Mouse (Mus musculus) embryonic facial prominence, embryonic 10.5 days (tissue): ENCODE measurements around the gene Dusp9. TPM values are rescaled to one million over a fixed set of nuclear protein-coding genes. Genes with fewer than 3 reads are reported as not detected.
A peak's percentile ranks its signal among the peaks of the same experiment; 100 is the strongest.

Experiments
- DNase-seq: peaks from one replicate; pipeline ENCODE4 v3.0.0-alpha.2; 2017; ENCODE audit warnings: low spot score
- H3K27ac ChIP-seq: fragments of 300-500 bp; sonication (generic); replicated peaks from 2 replicates; pipeline ENCODE4 v1.5.1; 2016; ENCODE audit warnings: mild to moderate bottlenecking
- H3K27me3 ChIP-seq: fragments of 300-500 bp; sonication (generic); replicated peaks from 2 replicates; pipeline ENCODE4 v1.6.1; 2016; ENCODE audit warnings: low read depth, mild to moderate bottlenecking; ENCODE audit not compliant: poor library complexity, severe bottlenecking
- H3K36me3 ChIP-seq: fragments of 300-500 bp; sonication (generic); replicated peaks from 2 replicates; pipeline ENCODE4 v1.6.1; 2016; ENCODE audit warnings: mild to moderate bottlenecking, moderate library complexity
- H3K4me1 ChIP-seq: fragments of 300-500 bp; sonication (generic); 2 replicates; pipeline ENCODE4 v1.6.1; 2016
- H3K4me3 ChIP-seq: fragments of 300-500 bp; sonication (generic); 2 replicates; pipeline ENCODE4 v1.5.1; 2016; ENCODE audit warnings: mild to moderate bottlenecking, moderate library complexity
- H3K9me3 ChIP-seq: fragments of 300-500 bp; sonication (generic); 2 replicates; pipeline ENCODE4 v1.6.1; 2016; ENCODE audit warnings: mild to moderate bottlenecking
- WGBS: fragments of 180-500 bp; shearing (Covaris S2); methylation state at CpG from one replicate; pipeline ENCODE4 v1.1.7; 2016; 5-methylcytosine and 5-hydroxymethylcytosine counted together
- polyA plus RNA-seq: library from polyadenylated mRNA; unstranded; fragments of >200 nt; fragmentation: Nextera tagmentation; extraction: Ambion mirVana; gene quantifications from 2 replicates; pipeline ENCODE4 v1.2.1, GENCODE M21; 2016

Dusp9 gene
- polyA plus RNA-seq, 1 experiment from 2014 or later: 109 TPM

DNA sequence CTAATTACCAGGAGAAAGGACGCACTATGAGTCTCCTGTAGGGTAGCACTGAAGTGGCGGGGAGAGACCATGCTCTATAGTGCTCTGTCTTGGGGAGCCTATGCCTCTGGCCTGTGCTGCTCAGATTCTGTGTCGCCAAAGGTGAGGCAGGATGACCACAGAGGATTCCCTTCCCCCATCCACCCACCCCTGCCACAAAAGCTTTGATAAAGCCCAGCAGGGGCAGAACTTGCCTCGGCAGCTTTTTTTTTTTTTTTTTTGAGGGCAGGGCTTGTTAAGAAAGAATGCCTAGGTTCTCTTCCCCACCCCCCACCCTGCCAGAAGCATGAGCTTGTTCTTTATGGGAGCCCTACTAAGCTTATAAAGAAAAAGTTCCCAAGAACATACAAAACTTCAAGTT is 5.9 kb downstream of the Dusp9 start:
- Histone ChIP-seq H3K27ac (no peak overlapping the region), H3K27me3 (peaks cover 42% of the 10 kb centered on the region), H3K4me3 (no peak overlapping the region), H3K36me3 (peaks cover 19% of the 10 kb centered on the region), H3K9me3 (no peaks in the 10 kb centered on the region), H3K4me1 (peaks cover 10% of the 10 kb centered on the region; the same call in 1 of the 2 replicates)
- no peak for DNase-seq
- 25% methylated on average over 4 of the region's 4 CpGs for WGBS

DNA sequence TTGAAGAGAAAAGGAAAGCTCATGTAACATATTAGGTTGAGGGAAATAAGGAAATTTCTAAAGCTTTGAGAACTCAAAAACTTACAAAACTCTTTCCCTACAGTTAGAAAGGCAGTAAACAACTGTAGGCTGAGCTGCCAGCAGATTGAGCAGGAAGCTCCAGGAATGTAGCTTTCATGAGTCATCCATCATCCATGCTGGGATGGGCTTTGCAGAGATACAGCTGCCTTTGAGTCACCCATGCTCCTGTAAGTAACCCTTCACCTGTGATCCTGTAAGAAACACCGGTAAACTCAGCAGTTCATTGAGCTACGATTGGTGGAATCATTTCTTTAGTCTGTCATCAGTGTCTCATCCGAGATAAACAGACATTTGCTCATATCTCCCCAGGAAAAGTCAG is 11.7 kb downstream of the Dusp9 start:
- H3K27me3 ChIP-seq: peaks cover 17% of the 10 kb centered on the region
- no peak for DNase-seq
- H3K9me3 ChIP-seq: no peaks in the 10 kb centered on the region
- no peaks in the 10 kb centered on the region for H3K36me3 ChIP-seq
- H3K4me3 ChIP-seq: no peak overlapping the region
- H3K4me1 ChIP-seq: no peaks in the 10 kb centered on the region
- 82% methylated on average over 3 of the region's 3 CpGs for WGBS
- no peak overlapping the region for H3K27ac ChIP-seq

DNA sequence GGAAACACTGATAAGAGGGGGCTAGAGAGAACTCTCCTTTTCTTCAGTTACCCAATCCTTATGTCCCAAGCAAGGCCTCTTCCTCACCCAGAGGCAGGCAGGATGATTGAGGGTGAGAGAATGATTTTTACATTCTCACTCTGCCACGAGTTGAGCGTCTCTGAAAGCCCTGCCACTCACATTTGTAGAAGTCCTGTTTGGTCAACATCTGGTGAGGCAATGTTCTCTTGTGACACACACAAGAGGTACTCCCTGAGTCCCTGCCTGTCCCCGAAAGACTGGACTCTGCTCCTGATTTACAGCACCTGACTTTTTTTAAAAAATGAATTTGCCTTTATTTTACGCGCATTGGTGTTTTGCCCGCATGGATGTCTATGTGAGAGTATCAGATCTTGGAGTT is 14.2 kb downstream of the Dusp9 start:
- 84% methylated on average over 6 of the region's 6 CpGs for WGBS
- peaks cover 34% of the 10 kb centered on the region for H3K27me3 ChIP-seq
- H3K9me3 ChIP-seq: no peaks in the 10 kb centered on the region

DNA sequence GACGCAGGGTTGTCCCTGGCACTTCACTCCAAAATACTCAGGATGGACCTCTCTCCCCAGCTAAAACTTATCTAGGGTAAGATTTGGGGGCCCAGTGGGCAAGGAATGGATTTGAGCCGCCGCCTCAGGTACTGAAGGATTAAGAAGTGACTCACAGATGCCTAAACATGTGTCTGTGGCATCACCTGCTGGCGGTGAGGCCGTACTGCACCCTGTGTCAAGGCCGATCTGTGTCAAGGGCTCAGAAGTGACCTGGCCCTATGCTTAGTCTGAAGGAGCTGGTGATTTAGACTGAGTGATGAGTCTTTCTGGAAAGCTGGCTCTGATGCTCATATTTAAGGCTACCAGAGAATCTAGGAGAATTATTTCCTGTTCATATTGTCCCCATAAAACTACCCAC is 15.0 kb downstream of the Dusp9 start:
- Histone ChIP-seq H3K27ac (no peak overlapping the region), H3K4me3 (no peak overlapping the region), H3K9me3 (no peaks in the 10 kb centered on the region), H3K4me1 (peaks cover 9% of the 10 kb centered on the region), H3K36me3 (no peaks in the 10 kb centered on the region), H3K27me3 (peaks cover 42% of the 10 kb centered on the region)
- 10% methylated on average over 6 of the region's 6 CpGs for WGBS
- DNase-seq: peak; percentile 80

More for the DNA sequence above, 14.2 kb downstream of the Dusp9 start:
- DNase-seq: no peak
- Histone ChIP-seq H3K36me3 (no peaks in the 10 kb centered on the region), H3K4me1 (peaks cover 3% of the 10 kb centered on the region), H3K27ac (no peak overlapping the region), H3K4me3 (no peak overlapping the region)

DNA sequence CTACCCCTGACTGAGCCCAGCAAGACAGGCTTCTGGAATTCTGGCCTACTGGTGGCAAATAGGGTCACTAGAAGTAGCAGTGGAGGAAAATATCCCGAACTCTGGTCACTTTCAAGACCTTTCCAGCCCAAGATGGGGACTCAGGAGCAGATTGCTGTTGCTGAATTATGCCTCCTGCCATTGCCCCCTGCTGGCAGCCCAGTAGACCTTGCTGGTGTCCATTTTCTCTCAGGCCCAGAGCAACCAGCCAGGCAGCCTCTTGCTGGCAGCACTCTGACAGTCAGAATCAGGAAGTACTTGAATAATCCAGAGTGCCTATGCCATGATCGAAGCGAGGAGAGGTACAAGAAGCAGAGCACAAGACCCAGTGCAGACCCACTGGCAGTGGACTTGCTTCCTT is 16.3 kb downstream of the Dusp9 start:
- Histone ChIP-seq H3K4me3 (no peak overlapping the region), H3K9me3 (no peaks in the 10 kb centered on the region), H3K4me1 (peaks cover 16% of the 10 kb centered on the region), H3K36me3 (no peaks in the 10 kb centered on the region), H3K27me3 (peaks cover 52% of the 10 kb centered on the region), H3K27ac (no peak overlapping the region)
- DNase-seq: peak; percentile 53
- 68% methylated on average over 3 of the region's 3 CpGs for WGBS

DNA sequence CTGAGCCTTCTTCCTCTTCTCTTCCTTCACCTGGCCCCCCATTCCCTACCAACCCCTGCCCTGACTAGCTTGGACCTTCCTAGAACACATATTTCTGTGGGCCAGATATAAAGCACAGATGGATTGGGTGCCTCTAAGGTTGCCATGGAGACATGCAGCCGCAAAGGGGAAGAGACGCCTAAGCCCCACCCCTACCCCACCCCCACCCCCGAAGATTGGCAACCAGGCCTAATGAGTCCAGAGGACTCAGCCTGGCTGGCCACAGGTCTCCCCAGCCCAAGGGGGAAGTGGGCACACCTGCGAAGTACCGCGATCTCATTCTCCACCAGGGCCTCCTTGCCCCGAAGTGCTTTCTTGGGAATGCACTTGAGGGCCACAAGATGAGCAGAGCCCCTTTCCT is 19.2 kb downstream of the Dusp9 start:
- no peaks in the 10 kb centered on the region for H3K36me3 ChIP-seq
- no peaks in the 10 kb centered on the region for H3K9me3 ChIP-seq
- no peak for DNase-seq
- no peak overlapping the region for H3K4me3 ChIP-seq
- H3K27ac ChIP-seq: no peak overlapping the region
- 46% methylated on average over 7 of the region's 7 CpGs for WGBS
- H3K27me3 ChIP-seq: peaks cover 54% of the 10 kb centered on the region
- H3K4me1 ChIP-seq: peaks cover 16% of the 10 kb centered on the region

DNA sequence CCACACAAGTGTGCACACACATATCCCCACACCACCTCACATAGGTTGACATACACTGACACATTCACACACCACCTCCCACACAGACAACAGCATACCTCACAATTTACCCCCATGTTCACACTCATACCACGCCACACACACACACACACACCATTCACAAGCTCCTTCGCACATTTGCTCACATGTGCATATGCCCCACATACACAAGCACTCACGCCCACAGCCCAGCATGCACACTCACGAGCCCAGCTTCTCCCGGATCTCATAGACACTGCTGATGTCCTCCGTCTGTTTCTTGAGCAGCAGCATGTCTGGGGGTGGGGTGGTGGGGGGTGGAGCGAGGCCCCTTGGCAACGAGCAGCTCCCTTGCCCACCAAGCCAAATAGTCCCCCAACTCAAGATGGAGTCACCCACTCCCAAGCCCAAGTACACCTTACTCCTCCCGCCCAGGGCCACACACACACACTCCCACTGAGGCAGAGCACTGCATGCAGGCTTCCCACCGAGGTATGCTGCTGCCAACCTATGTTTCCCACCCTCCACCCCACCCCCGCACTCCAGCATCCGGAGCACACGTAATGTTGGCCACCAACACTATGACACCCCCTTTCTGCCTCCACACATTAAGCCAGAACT is 19.8 kb downstream of the Dusp9 start:
- WGBS: 57% methylated on average over 13 of the region's 13 CpGs
- Histone ChIP-seq H3K27me3 (peaks cover 47% of the 10 kb centered on the region), H3K36me3 (no peaks in the 10 kb centered on the region), H3K9me3 (no peaks in the 10 kb centered on the region), H3K4me1 (peaks cover 16% of the 10 kb centered on the region), H3K27ac (no peak overlapping the region), H3K4me3 (peak overlapping the region; percentile 64)
- no peak for DNase-seq

DNA sequence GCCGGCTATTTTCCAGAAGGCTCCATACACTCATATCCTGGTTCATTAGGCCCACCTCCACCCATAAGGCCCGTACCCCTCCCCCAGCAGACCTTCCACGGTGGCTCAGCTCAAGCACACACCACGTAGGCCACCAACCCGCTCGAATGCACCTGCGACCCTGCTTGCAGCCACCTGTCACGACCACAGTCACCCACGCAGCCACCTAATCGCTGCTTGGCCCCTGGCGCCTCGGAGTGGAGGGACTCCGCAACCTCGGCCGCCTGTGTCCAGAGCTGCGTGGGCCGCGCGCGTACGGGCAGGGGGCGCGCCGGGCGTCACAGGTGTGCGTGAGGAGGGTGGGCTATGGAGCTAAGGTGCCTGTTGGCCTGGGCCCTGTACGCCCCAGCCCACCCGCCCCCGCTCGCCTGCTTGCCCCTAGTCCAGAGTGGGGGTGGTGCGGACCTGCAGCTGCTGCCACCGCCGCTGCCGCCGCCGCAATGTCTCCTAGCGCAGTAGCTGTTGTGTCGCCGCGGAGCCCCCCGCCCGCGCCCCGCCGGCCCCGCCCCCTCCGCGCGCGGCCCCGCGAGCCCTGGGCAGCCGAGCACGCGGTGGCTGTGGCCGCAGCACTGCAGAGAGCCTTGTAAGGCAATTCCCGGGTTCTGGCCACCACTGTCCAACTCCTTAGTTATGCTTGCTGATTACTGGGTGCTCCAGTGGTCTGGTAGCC is 20.5 kb downstream of the Dusp9 start, which contains the start of gene Pnck:
Pnck (minus strand) TSS at position 543 of the 709 bp plus-strand sequence.
- DNase-seq: peak; percentile 65
- Histone ChIP-seq H3K9me3 (no peaks in the 10 kb centered on the region), H3K27ac (peak within 1 kb of the TSS; percentile 62), H3K4me3 (peak within 1 kb of the TSS; percentile 64), H3K36me3 (no peaks in the 10 kb centered on the region), H3K4me1 (peaks cover 16% of the 10 kb centered on the region), H3K27me3 (peaks cover 45% of the 10 kb centered on the region)
- WGBS: 21% methylated on average over 57 of the region's 57 CpGs

DNA sequence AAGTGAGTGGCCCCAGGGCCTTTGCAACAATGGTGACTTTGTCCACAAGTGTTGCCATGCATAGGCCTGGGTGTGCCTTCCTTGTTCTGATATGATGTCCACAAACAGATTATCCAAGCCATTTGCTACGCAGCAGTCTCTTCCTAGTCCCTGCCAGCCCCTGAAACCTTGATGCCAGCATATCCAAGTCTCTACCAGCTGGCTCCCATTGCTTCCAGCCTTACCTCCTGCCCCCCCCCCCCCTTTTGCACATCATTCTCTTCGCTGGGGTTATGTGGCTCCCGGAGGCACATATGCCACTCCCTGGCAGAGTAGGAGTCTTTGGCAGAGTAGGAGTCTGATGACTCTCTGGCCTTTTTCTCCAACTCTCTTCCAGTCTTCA is 21.1 kb downstream of the Dusp9 start:
- 54% methylated on average over 3 of the region's 3 CpGs for WGBS
- H3K36me3 ChIP-seq: no peaks in the 10 kb centered on the region
- peaks cover 16% of the 10 kb centered on the region for H3K4me1 ChIP-seq
- H3K27ac ChIP-seq: peak overlapping the region; percentile 62
- H3K27me3 ChIP-seq: peaks cover 45% of the 10 kb centered on the region
- peak overlapping the region; percentile 64 for H3K4me3 ChIP-seq
- H3K9me3 ChIP-seq: no peaks in the 10 kb centered on the region
- DNase-seq: no peak

DNA sequence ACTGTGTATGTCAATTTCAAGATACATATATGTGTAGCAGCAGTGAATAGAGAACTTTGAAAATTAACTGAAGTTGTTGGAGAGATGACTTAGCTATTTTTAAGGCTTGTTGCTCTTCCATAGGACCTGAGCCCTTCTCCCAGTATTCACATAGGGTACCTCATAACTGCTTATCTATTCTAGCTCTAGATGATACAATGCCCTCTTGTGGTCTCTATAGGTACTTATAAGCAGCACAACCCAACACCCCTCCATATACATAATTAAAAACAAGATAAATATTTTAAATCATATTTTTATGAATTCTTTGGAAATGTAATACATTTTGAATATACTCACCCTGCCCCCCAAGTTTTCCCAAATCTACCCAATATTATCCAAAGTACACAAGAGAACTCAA is 23.9 kb downstream of the Dusp9 start:
- H3K4me1 ChIP-seq: peaks cover 16% of the 10 kb centered on the region
- no peak overlapping the region for H3K4me3 ChIP-seq
- no peak overlapping the region for H3K27ac ChIP-seq
- H3K36me3 ChIP-seq: no peaks in the 10 kb centered on the region
- no peak for DNase-seq
- peaks cover 26% of the 10 kb centered on the region for H3K27me3 ChIP-seq
- no peaks in the 10 kb centered on the region for H3K9me3 ChIP-seq

DNA sequence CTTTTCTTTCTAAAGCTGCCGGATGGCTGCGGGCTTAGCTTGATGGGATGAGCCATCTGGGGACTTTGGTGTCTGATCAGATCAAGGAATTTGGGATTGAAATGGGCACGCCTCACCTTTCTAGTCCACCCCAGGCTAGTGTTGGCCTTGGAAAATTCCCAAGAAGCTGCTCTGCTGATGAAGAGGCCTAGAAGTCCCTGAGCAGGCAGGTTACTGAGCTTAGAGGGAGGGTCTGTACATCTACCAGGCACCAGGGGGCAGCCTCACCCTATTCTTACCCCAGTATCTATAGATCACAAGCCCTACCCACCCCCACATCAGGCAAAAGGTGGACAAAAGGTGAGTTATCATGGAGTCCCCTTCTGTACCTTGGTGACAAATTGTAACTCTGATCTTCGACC is 32.8 kb downstream of the Dusp9 start:
- DNase-seq: peak; percentile 72
- peaks cover 15% of the 10 kb centered on the region for H3K36me3 ChIP-seq
- no peak overlapping the region for H3K4me3 ChIP-seq
- H3K27ac ChIP-seq: no peak overlapping the region
- peaks cover 6% of the 10 kb centered on the region; the same call in 1 of the 2 replicates for H3K9me3 ChIP-seq
- peaks cover 28% of the 10 kb centered on the region for H3K27me3 ChIP-seq
- H3K4me1 ChIP-seq: peaks cover 22% of the 10 kb centered on the region
- 56% methylated on average over 4 of the region's 4 CpGs for WGBS

DNA sequence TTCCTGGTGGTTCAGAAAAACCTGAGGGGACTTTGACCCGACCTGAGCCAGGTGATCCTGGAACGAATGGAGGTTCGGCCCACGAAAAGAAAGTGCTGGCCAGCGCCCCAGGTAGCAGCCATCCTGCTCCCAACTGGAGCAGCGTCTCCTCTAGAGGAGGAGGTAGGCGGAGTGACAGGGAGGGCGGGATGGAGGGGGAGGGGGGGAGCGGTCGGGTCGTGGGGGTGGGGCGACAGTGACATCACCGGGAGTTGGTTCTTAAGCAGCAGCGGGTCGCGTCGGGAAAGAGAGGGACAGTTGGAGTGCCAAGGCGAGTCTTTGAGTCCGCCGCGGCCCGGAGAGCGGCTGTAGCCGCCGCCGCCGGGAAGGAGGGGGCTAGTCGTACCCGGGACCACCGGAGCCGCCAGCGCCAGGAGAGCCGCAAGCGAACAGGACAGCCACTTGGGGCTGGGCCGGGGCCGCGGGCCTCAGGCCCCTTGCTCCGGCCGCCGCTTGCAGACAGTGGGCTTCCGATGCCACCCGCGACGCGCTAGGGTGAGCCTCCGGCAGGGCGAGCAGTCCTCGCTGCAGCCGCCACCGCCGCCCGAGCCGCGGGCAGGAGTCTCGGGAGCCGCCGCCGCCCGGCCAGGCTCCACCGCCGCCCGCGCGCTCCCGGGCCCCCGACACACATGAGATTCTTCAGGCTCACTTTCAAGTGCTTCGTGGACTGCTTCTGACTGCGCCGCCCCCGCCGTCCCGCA is 33.8 kb downstream of the Dusp9 start, which contains the start of gene Slc6a8:
Slc6a8 (plus strand) TSS at position 272 of the 740 bp plus-strand sequence.
- peaks cover 30% of the 10 kb centered on the region for H3K27me3 ChIP-seq
- peak within 1 kb of the TSS; percentile 87 for H3K27ac ChIP-seq

More for the DNA sequence above, 33.8 kb downstream of the Dusp9 start, which contains the start of gene Slc6a8:
- H3K36me3 ChIP-seq: peaks cover 25% of the 10 kb centered on the region
- peak; percentile 87 for DNase-seq
- peaks cover 6% of the 10 kb centered on the region; the same call in 1 of the 2 replicates for H3K9me3 ChIP-seq
- H3K4me3 ChIP-seq: peak within 1 kb of the TSS; percentile 72
- WGBS: 11% methylated on average over 71 of the region's 72 CpGs
- peaks cover 22% of the 10 kb centered on the region for H3K4me1 ChIP-seq
